Mouse (Mus musculus) thymus, postnatal 25 days (tissue): ENCODE results near the gene Ankrd55.

Experiments
- DNase-seq: peaks from one replicate; pipeline ENCODE4 v3.0.0; 2022

Ankrd55 gene

GRCm38 (mm10) chr13:112345542-112345941, 57.3 kb downstream of the Ankrd55 start:
- DNase-seq = no peak

- no peak for DNase-seq
These were observed 57.8 kb downstream of the Ankrd55 start for GRCm38 (mm10) chr13:112346031-112346430.

GRCm38 (mm10) chr13:112346659-112347142, 58.5 kb downstream of the Ankrd55 start:
- DNase-seq = no peak

- no peak for DNase-seq
These were observed 60.0 kb downstream of the Ankrd55 start for GRCm38 (mm10) chr13:112348250-112348649.

GRCm38 (mm10) chr13:112348896-112349484, 60.7 kb downstream of the Ankrd55 start:
- no peak for DNase-seq

- no peak for DNase-seq
These were observed 61.2 kb downstream of the Ankrd55 start for GRCm38 (mm10) chr13:112349500-112349899.

- no peak for DNase-seq
These were observed 63.7 kb downstream of the Ankrd55 start for GRCm38 (mm10) chr13:112351943-112352342.

- no peak for DNase-seq
These were observed 66.0 kb downstream of the Ankrd55 start for GRCm38 (mm10) chr13:112354109-112354867.

- peak; percentile 20 for DNase-seq
These were observed 66.7 kb downstream of the Ankrd55 start for GRCm38 (mm10) chr13:112354958-112355357.

GRCm38 (mm10) chr13:112355794-112356486, 67.7 kb downstream of the Ankrd55 start:
- DNase-seq = no peak

- DNase-seq = no peak
These were observed 73.3 kb downstream of the Ankrd55 start for GRCm38 (mm10) chr13:112361575-112361974.

GRCm38 (mm10) chr13:112363218-112363617, 75.0 kb downstream of the Ankrd55 start:
- DNase-seq = no peak

GRCm38 (mm10) chr13:112363746-112364145, 75.5 kb downstream of the Ankrd55 start:
- no peak for DNase-seq

GRCm38 (mm10) chr13:112364698-112365097, 76.4 kb downstream of the Ankrd55 start:
- DNase-seq = no peak

GRCm38 (mm10) chr13:112365303-112365702, 77.1 kb downstream of the Ankrd55 start:
- DNase-seq = no peak

GRCm38 (mm10) chr13:112365762-112366161, 77.5 kb downstream of the Ankrd55 start:
- peak; percentile 11 for DNase-seq

GRCm38 (mm10) chr13:112366321-112367029, 78.2 kb downstream of the Ankrd55 start:
- no peak for DNase-seq

GRCm38 (mm10) chr13:112371729-112372128, 83.5 kb downstream of the Ankrd55 start:
- DNase-seq = no peak

- no peak for DNase-seq
These were observed 87.5 kb downstream of the Ankrd55 start for GRCm38 (mm10) chr13:112375766-112376165.

GRCm38 (mm10) chr13:112378782-112379305, 90.6 kb downstream of the Ankrd55 start:
- DNase-seq = no peak

- no peak for DNase-seq
These were observed 93.2 kb downstream of the Ankrd55 start for GRCm38 (mm10) chr13:112381476-112381875.

- no peak for DNase-seq
These were observed 94.2 kb downstream of the Ankrd55 start for GRCm38 (mm10) chr13:112382457-112382856.

- no peak for DNase-seq
These were observed 94.7 kb downstream of the Ankrd55 start for GRCm38 (mm10) chr13:112382956-112383355.
